Mouse (Mus musculus): Measurements from ENCODE around the gene Gm9803.

- TF ChIP-seq CTCF (IDR thresholded peaks at IDR 0.05; ENCODE audit: extremely low read depth, insufficient read length, insufficient replicate concordance, low read depth, low read length): no peak
- no peak for TF ChIP-seq POLR2A (IDR thresholded peaks at IDR 0.05; ENCODE audit: low read depth, low read length)
Observed at GRCm38 (mm10) chr10:43489550-43489949, 34.3 kb upstream of the Gm9803 start.
